Mouse (Mus musculus) thymus, postnatal 4 days (tissue): ENCODE results near the gene Nsdhl.

Source experiments
- DNase-seq: peaks from one replicate; pipeline ENCODE4 v3.0.0; 2021

The Nsdhl gene

DNA sequence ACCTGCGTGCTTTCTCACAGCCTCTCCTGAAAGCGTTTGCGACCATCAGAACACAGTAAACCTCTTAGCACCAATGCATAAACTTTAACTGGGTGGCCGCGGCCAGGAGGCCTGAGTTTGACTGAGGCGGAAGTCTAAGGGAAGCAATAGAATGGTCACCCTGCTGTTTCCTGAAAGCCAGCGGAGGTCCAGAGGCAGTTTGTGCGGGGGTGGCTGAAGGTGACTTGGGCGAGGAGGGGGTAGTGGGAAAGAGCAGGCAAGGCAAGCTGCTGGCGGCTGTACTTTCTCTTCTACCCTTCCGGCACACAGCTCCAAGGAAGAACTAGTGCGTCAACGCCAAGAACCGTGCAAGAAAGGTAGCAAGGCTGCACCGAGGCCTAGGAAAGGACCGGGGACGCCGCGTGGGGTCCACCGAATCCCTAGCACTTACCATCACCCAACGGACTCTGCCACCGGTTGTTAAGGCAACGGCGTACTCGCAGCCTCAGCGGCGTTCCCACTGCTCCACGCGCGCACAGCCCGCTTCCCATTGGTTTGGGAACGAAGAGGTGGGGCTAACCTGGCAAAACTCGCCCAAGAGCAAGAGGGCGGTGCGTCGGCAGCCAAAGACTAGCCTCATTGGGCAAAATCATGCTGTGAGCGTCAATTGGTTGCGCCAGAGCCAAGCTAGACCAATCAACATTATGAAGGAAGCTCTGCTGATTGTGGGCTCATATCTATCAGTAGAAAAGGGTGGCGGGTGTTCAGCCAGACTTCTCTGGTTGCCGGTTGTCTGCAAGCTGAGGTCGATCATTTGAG lies at the start of gene Nsdhl, which contains the start of gene Cetn2:
TSS of gene Nsdhl (plus strand) at position 674 of the 798 bp plus-strand sequence.
TSS of gene Cetn2 (minus strand) at position 528 of the 798 bp plus-strand sequence.
- DNase-seq = peak; percentile 81

DNA sequence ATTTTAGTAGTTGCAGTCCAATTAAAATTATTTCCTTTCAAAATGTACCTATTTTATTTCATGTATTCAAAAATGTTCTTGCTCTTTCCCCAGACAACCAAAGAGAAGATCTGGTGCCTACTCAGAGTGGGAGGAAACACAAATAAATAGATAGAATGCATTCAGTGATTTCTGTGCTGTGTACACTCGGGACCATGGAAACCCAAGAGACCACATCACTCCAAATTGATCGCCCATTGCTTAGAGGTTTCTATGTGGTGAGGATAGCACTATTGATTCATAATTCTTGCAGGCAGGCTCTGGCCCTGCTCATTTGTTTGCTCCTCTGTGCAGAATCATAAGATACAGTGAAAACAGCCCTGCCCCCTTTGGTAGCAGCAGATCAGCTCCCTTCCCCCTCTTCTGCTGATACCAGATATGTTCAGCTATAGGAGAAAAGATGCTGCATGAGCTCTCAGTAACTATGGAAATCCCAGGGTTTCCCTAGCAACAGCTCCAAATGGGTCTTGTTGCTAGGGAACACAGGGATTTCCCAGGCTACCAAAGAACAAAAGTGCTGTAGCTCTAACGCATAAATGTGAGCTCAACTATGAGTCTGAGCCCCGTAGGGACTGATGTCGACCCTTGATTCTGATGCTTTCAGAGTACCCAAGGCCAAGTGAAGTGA lies 22.8 kb upstream of the Nsdhl start:
- DNase-seq = no peak

DNA sequence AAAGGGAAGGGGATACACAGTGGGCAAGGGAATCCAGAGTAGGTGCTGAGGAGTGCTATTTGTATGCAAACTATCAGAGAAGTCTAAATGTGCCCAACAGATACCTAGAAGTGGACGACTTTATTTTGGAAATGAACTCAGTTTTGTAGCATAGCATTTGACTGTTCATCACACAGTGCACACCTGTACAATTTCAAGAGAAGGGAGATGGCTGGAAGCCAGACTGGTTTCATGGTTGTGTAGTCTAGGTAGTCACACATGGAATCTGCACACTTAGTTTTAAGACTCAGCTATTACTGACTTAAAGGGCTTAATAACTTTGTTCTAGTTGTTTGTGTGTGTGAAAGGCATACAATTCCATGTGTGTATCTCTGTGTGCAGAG lies 22.3 kb upstream of the Nsdhl start:
- no peak for DNase-seq

DNA sequence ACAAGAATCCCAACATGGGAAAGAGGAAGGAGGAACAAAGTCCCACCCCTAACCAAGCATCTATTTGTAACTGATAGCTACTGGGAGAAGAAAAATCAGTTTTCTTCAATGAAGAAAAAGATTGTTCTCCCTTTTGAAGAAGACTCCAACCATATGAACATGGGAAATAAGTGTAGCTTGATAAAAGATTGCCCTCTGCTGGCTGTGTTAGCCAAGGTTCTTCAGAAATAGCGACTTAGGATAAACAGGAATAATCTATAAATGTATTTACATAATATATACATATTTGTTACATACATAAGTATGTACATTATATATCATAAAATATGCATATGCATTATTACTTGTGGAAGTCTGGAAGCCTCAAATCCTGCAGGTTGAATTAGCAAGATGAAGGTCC lies 15.8 kb upstream of the Nsdhl start:
- DNase-seq = no peak

DNA sequence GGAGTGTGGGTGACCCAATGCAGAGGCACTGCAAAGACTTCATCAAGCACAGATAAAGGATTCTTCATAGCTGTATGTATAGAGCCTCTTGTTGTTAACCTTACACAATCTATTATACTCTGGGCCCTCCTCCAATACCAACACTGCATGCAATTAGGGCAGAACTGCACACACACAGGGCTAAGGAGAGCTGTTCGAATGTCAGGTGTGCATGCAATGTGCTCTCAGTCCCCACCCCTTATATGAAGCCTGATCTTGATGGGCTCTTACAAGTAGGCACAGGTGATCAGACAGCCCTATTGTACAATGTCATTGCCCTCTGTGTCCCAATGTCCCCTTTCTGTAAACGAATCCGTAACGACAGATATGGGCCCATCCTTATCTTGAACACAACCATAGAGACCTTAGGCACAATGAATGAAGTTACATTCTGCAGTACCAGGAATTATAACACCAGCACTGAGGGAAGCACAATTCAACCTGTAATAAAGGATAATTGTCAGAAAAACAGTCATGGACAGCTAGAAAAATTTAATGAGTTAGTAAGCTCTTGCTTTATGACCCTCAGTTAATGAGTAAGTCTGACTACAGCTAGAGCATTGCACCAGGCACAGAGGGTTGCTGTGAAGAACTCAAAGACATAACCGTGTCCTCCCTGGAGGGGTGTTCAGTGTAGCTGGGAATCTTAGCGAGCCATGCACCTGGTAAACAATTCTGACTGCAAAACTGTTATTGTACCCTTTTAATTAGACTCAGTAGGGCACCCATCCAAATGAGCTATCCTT lies 10.5 kb upstream of the Nsdhl start:
- DNase-seq = no peak

DNA sequence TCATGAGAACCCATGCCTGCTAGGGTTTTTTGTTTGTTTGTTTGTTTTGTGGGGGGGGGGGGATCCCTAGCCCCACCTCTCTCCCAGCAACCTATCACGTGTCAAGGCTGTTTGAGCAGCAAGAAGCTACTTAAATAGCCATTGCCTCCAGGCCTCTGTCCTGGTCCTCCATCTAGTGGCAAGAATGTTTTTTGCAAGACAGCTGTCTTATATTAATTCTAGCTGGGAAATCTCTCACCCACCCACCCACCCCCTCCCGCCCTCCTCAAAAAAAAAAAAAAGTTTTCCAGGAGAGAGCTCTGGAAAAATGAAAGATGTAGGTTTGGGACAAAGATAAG lies 10.0 kb upstream of the Nsdhl start:
- no peak for DNase-seq

DNA sequence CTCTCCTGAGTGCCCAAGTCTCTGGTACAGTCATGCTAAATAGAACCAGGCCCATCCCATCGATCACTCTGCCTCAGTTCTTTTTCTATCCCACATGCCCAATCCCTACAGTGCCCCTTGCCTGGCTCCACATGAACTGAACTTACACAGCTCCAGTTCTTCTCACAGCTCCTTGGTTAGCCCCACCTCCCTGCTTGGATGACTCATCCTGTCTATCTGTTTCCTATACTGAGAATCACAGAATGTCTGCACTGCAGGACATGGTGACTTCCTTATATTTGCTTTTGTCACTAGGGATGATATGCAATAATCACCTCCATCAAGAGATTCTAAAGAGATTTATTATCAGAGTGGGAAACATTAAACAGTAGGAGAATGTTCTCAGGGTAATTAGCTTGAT lies 6.7 kb upstream of the Nsdhl start:
- no peak for DNase-seq

DNA sequence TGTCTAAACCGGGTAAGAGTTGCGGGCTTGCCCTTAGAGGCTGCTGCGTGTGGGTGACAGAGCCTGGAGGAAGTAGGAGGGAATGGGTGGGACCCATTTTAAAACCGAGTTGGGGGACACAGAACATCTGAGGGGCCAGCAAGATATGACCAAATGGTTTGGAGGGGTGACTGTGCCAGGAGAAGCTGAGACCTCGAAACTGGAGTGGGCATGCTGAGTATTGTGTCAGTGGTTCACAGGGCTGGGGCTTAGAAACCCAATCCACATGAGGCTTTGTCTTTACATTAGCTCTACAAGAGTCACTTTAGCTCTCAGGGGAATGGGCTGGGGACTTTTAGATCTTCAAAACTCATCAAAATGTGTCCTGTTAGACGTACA lies 314 bp downstream of the Nsdhl start:
- DNase-seq = no peak

DNA sequence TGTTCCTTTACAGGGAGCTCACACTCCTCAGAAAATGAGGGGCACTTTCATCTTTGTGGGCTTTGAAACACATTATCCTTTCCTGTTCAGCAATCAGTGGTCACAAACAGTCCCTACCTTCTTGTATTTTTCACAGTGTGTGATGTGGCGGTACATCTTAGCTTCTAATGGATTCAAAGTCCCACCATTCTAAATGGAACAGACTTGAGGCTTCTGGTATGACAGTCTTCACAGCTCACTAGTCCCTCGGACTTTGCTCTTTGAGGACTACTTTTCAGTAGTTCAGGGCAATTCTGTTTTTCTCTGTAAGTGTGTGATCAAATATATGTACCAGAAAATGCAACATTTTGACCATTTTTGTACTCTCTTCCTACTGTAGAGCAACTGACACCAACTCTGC lies 3.0 kb downstream of the Nsdhl start:
- no peak for DNase-seq

DNA sequence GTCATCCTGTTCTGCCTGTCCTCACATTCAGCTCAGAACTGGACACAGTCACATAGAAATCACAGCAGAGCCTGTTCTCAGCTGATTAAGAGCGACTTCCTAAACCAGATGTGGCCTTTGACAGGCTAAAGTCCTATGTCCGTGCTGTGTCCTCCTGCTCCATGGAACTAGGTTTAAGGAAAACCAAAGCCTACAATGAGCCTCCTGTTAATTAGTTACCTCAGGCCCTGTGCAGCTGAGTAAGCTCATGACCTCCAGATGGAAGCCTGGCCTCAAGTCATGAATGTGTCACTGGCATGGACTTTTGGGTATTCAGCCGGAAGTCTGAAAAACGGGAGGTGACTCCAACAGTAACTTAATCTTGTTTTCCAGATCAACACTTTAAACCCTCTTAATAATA lies 35.1 kb downstream of the Nsdhl start:
- DNase-seq = no peak

DNA sequence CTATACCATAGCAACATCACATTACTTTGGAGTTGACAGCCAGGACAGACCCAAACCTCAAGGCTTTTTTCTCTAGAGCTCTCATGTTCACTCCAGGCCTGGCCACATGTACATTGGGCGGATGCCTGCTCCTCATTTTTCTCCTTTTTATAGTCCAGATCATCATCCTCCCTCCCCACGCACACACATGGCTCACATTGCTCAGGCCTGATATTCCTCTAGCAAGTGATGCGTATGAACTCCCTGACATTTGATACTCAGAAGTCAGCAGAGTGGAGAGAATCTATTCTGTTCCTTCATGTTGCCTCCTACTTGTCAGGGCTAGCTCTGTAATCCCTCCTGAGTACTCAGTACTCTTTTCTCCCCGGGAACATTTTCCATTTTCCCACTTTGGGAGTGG lies 38.1 kb downstream of the Nsdhl start:
- no peak for DNase-seq

DNA sequence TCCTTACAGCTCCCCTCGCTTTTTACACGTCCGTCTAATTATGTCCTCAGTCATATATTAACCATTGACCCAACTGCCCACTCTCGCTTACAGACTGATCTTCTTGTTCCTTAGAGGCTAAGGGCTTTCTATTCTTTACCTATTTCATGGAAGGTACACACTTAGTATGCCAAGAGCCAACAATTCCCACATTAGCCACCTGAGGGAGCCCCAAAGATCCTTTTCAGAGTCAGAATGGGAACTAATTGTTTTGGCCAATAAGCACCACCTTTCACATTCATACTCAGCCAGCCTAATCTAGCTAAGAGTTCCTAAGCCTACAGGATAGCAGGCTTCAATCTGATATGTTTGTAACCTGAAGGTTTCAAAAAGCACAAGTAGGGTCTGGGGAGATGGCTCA lies 42.1 kb downstream of the Nsdhl start:
- DNase-seq = peak; percentile 26

DNA sequence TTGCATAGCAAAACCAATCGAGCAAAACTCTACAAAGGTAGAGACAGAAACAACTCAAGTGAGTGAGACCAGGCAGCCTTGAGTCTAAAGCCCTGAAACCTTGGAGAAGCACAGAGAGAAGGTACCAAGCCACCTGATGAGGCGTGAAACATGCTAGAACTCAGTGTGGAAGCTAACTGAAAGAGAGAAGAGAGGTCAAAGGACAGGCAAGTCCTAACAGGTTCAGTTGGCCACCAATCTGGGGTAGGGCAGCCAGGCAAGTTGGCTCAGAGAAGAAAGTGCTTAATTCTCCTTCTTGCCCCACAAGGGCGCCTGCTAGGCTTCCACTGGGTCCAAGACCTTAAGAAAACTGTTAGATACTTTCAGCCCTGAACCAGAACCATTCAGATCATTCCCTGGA lies 43.2 kb downstream of the Nsdhl start:
- DNase-seq = no peak

DNA sequence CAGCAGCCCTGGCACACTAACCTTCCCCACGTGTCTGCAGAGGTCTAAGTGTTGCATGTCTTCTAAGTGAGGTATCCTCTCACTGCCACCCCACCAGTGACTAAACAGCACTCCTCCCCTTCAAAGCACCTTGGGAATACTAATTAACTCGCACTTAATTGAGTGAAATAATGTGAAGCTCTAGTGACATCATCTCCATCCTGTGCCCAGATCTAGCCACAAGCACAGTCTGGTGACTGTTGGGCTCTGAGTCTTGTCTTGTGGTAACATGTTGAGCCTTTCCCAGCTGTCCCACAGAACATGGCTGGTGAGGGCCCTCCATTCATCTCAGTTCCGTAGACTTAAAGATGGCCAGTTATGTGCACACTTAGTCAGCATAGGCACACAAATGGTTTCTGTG lies 44.4 kb downstream of the Nsdhl start:
- no peak for DNase-seq

DNA sequence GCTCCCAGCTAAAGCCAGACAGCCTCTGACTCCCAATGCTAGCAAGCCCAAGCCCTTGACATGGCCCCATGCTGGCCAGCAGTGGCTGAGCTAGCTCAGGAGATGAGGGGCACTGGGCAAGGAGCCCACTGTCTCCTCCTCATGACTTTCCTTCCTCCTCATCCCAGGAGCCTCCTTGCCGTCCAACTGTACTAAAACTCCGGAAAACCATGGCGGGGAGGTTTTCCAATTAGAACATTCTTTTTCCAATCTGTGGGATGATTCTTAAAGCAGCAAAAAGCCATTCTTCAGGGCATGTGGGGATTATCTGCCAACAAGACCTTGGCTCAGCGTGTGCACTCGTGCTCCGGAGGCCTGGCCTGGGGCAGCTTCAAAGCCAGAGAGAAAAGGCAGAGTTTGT lies 64.5 kb downstream of the Nsdhl start:
- no peak for DNase-seq

DNA sequence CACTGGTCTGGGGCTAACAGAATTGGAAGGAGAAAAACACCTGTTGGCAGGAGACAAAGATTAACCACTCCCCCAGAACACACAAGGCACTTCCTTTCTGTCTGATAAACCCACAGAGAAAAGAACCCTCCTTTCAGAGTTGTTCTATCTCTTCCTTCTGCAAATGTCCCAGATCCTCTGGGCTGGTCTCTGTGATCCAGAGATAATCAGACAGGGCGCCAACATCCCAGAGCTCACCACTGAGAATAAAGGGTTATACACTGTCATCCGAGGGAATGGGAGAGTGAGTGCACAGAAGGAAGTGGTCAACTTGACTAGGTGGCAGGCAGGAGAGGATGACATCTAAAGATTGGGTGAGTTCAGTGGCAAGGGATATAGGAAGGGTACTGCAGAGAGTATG lies 67.2 kb downstream of the Nsdhl start:
- DNase-seq = no peak

DNA sequence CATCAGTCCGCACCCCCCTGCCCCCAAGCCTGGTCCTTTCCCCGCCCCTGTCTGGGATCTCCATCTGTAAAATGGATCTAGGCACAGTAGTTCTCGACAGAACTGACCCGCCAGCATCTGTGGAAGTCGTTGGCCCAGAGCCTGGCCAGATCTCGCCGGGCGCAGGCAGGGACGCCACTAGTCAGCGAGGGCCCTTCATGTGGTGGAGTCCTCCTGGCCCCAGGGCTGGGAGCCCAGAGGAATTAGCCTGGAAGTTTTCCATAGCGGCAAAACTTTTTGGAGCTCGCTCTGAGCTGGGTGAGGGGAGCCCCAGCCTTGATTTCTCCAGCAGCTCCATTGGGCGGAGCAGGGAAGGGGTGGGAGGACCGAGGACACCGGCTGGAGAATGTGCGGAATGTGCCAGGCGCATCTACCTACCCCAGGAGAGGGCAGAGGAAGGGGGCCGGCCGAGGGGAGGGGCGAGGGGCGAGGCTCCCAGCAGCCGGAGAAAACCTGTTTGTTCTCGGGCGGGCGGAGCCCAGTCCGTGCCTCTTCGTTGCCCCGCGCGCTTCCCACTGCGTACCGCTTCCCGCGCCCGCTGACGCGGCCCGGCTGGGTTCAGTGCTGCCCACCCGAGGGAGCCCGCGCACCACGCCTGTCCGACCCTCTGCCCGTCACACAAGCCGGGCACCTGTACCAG lies 68.6 kb downstream of the Nsdhl start, which contains the start of gene Zfp185:
TSS of gene Zfp185 (plus strand) at position 499 of the 679 bp plus-strand sequence.
- DNase-seq = peak; percentile 70

DNA sequence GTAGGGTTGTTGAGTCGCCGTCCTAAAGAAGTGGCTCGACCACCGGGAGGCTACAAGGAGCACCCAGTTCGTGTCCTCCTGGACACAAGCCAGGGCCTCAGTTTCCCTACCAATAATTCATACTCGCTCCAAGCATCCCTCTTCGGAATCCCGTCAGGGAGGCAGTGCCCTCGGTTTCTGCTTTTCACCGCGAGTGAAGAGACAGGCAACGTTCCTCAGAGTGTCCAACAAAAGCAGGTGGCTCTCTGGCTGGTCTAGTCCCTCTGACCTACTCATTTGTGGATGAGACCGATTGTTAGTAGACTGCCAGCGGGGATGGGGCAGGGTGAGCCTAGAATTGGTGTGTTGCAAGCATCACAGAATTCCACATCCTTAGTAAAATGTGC lies 69.2 kb downstream of the Nsdhl start:
- DNase-seq = no peak

DNA sequence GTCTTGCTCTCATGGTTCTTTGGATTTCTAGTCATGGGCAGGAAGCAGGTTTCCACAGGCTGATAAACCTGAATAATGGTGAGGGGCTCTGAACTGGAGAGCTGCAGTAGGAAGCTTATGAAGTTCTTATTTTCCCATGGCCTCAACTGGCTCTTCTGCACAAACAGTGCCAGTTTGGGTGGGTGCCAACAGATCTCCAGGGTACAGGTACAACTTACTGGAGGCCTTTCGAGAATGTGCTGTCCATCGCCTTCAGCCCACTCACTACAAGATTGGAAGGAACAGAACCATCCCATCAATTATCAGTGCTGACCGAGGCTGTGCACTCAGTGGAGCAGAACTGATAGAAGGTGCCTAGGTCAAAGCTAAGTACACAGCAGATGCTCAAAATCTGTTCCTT lies 70.1 kb downstream of the Nsdhl start:
- no peak for DNase-seq

DNA sequence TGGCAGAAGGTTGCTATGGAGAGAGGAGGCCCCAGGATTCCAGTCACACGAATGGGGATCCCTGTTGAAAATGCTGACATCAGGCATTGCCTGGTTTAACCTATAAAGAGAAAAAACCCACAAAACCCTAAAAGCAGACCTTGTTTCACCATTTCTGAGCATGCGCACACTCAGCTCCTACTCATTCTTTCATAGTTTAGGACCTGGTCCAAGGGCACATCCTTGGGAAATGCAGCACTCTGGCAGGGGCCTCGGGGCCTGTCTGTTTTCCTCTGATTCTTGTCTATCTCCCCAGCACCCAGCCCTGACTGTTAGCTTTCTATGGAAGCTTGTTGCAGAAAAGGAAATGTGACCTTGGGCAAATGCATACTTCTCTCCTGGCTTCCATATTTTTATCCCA lies 72.2 kb downstream of the Nsdhl start:
- DNase-seq = no peak

DNA sequence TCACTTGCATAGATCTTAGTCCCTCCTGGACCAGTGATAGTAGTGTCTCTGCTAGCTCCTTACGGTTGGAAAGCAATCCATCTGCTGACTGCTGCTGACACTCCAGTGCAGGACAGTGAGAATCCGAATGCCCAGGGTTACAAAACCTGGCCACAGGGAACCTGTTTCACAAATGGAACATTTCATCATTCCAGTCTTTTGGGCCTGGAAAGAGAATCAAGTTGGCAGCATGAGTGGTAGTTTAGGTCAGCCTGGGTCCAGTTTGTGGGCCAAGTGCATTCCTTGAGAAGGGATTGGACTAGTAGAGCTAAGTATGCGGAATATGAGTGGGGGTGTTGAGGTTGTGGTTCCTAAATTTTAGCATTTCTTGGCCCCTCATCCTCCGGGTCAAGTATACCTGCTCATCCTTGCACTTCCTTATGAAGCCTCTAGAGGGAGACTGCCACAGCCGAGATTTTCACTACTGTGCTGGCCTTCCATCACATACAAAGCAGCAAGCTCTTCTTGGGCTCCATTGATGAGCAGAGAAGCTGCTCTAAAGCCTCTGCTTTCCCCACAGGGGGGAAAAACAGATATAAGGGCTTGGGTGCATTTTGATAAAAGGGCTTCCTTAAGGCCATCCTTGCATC lies 74.0 kb downstream of the Nsdhl start:
- DNase-seq = no peak

DNA sequence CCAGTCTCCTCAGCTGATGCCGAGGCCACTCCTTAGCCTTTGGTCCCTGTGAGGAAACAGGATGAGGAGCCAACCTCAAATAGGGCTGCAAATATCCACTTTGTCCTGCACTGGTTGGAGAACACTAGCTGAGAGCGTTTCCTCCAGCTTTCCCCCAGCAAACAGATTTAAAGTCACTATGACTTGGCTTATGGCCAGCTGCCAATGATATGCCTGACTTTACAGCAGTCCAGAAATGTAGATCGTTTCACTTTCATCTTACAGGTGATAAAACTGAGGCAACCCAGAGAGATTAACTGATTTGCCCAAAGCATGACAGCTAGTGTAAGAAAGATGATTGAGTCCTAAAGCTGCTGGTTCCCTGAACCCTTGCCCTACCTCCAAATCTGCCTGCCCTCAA lies 77.2 kb downstream of the Nsdhl start:
- DNase-seq = no peak

DNA sequence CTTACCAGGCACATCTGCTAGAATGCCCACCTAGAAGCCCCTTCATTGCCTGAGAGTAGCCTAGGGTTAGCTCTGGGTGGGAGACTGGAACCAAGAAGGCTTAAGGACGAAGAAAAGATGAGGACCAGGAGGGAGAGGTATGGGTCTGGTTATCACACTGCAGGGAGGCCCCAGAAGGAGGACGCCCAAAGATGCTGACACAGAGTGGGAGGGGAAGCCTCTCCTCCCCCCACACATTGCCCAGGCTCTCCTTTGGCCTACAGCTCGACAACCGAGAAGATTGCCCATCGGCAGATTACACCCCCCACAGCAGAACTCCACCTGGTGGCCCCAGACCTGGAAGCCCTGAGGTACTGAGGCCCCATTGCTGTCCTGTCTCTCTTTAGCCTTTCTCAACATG lies 84.8 kb downstream of the Nsdhl start:
- DNase-seq = no peak
